Mouse (Mus musculus) liver, postnatal 0 days (tissue): Measurements from ENCODE around the gene Socs2.

Experiments
- CTCF ChIP-seq: sonication (generic); IDR thresholded peaks from 2 replicates; pipeline ENCODE4 v1.5.1; 2016; ENCODE audit warnings: antibody characterized with exemption, low read depth
- EP300 ChIP-seq: IDR thresholded peaks from 2 replicates; pipeline ENCODE4 v1.6.1; 2016; ENCODE audit warnings: antibody characterized with exemption, low read depth, mild to moderate bottlenecking

DNA sequence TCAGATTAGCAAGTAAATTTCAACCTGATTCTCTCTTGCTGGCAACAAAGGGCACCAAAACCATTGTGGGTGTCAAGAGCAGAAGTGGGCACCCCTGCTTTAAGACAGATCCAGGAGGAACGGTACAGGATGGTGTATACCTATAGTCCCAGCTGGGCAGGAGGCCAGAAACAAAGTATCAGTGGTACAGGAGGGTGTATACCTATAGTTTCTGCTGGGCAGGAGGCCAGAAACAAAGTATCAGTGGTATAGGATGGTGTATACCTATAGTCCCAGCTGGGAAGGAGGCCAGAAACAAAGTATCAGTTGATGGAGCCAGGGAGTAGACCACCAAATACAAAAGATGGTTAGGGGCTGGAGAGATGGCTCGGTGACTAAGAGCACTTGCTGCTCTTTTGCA is 12.2 kb downstream of the Socs2 start:
- TF ChIP-seq CTCF (no peak), EP300 (no peak)
